Mouse (Mus musculus) adrenal gland, postnatal 0 days (tissue): ENCODE data around the gene Csmd2. TPM values are rescaled to one million over a fixed set of nuclear protein-coding genes. Genes with fewer than 3 reads are reported as not detected.

Experiments used
- polyA plus RNA-seq: library from polyadenylated mRNA; unstranded; fragments of >200 nt; fragmentation: Nextera tagmentation; extraction: Ambion mirVana; gene quantifications from 2 replicates; pipeline ENCODE4 v1.2.1, GENCODE M21; 2015

The Csmd2 gene
- polyA plus RNA-seq, result 0.50 and 1.7 TPM in 2 replicates

DNA sequence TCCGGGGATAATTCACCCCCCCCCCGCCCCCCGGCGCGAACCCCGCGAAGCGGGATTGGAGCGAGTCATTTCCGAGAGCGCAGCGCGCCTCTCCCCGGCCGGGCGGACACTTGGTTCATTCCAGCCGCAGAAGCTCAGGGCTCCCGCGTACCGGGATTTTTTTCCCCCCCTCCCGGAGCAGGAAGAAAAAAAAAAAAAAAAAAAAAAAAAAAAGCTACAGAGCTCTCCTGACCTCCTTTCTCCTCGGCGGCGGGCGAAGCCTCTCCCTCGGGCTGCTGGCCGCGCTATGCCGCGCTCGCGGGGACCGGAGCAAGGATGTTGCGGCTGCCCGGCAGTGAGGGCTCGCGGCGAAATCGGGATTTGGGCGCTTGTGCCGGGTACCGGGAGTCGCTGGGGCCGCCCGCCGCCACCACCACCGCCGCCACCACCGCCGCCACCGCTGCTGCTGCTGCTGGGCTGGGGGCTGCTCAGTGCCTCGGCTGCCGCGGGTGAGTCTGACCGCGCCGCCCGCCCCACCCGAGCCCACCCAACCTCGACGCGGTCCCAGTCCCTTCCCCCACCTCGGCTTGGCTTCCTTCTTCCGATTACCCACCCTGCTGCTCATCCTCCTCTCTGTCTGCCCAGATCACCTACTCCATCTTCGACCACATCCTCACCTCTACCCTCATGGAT is at the start of gene Csmd2:
TSS of gene Csmd2 (plus strand) at position 74 of the 672 bp plus-strand sequence.

DNA sequence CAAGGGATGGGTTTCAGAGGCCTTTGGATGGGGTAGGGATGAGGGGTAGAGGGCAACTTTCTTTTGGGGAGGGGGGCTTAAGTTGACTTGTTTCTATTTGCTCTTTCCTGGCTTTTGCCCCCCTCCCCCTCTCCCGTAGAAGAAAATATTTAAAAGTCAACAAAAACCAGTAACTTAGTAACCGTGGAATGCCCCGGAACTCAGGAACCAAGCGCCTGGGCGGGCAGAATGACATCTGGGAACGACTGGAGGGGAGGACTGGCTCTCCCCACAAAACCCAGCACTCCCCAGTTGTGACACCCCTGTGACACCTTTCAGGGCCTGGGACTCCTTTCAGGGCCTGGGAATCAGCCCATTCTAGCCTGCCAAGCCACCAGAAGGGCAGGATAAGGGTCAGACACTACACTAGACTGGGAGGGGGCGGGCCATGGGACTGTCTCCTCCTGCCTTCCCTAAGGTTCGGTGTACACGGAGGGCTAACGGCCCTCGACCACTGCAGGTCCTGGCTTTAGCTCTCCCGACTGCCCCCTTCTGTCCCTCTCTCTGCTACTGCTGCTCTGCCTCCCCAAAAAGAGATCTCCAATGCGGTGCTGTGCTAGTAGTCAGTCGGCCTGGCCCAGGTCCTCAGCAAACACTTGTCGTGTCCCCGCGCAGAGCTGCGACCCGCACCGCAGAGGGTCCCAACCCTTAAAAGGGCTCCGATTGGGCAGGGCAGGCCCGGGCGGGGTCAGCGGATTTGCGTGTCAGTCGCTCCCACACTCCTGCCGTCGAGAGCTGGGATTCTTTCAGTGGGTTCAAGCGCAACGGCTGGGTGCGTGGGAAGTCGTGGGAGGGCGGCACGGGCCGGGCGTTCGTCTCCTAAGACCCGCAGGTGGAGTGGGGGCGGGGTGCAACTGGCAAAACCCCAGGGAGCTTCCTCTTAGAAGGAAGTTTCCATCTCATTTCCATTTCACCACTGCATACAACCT is 16.5 kb upstream of the Csmd2 start, which contains the start of gene CK137956:
TSS of gene CK137956 (minus strand) at position 51 of the 968 bp plus-strand sequence.

DNA sequence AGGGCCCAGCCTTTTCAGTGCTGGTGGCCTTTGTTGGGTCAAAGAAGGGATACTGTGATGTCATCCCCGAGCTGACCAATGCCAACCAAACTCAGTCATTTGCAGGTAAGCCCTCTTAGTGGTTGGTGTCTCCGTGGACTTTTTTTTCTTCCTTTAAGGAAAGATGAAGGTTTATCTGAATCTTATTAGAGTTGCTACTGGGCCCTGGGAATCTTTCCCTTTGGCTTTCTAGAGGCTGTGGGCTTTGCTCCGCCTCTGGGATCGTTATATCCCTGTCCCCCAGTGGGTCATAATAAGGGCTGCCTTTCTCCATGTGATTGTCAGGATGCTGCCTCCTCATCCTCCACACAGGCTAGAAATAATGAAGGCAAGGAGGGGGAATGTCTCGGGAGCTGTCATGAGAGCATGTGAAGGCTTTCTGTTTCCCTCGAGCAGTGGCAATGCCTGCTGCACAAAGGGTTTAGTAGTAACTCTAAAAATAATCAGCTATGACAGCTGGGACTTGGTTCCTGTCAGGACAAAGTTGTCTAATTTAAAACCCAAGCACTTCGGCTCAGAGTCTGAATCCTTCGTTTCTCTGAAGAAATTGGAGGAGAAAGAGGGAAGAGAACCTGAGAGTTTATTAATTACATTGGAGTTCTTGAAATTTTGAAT is 273.4 kb downstream of the Csmd2 start, which contains the start of gene Hmgb4:
TSS of gene Hmgb4 (minus strand) at position 51 of the 654 bp plus-strand sequence.

DNA sequence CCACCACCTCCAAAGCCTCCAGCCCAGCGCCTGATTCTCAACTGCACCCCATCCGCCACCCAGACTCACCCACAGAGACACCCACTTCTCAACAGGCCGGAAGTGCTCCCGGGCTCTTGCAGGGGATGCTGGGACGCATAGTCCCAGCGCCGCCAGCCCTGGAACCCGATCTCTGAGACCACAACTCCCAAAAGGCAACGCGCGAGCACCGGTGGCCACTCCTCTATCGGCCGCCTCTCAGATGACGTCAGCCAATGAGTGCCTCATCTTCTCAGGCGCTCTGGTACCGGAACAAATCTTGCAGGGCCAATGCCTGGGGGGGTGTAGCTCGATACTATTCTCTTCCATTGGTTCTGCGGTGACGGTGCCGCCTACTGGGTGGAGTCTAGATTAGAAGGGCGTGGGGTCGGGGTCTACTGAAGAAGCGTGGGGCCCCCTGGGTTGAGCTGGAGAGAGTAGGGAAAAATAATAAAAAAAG is 622.3 kb downstream of the Csmd2 start, which contains the start of gene Zscan20:
TSS of gene Zscan20 (minus strand) at position 174 of the 478 bp plus-strand sequence.

Other genes with a start within 250 kb of the Csmd2 start
- 0.16 TPM in 1 of 2 replicates, not detected in the other for gene CK137956, start 16.9 kb upstream of the Csmd2 start, polyA plus RNA-seq